In genomic region chr6:8736493-8736820, GRCm38 (mm10) we compare ENCODE assay signal across 12 mouse cellular contexts. TPM values are rescaled to one million over a fixed set of nuclear protein-coding genes. Genes with fewer than 3 reads are reported as not detected.
DNase-seq lines count a peak whose midpoint lies in the region; ATAC-seq and TF ChIP-seq lines count a peak whose summit lies in the region.
"Had no signal": no experiment of that assay in that cellular context is flagged by ENCODE, and none has a peak within 500 bp of the region (broad histone marks: within the 10 kb centered on the region; RNA-seq: fewer than 3 reads in every experiment).

No protein-coding gene starts in this region.

- dilution Hi-C loops in CH12.LX (cut with MboI; ENCODE audit: extremely low pct_ligation_motif_present, extremely low pct_unique_long_range_greater_than_20kb, low sequenced_read_pairs), result no loop called here

- no peaks in the 10 kb centered on the region for H3K27me3 ChIP-seq in forebrain, embryonic 12.5 days
- H3K27me3 ChIP-seq in forebrain, embryonic 10.5 days (ENCODE audit: poor library complexity, severe bottlenecking), result no peaks in the 10 kb centered on the region
- H3K27me3 ChIP-seq in CH12.LX (replicated peaks), result no peaks in the 10 kb centered on the region
- no peaks in the 10 kb centered on the region for H3K27me3 ChIP-seq in hindbrain, embryonic 14.5 days (ENCODE audit: control insufficient read depth, insufficient read depth, low read length)
- no peaks in the 10 kb centered on the region for H3K27me3 ChIP-seq in midbrain, embryonic 16.5 days (ENCODE audit: control insufficient read depth, insufficient read depth, low read depth, low read length)
- H3K27me3 ChIP-seq: embryonic facial prominence, embryonic 13.5 days had no signal

- TF ChIP-seq POLR2A in CH12.LX (IDR thresholded peaks at IDR 0.05; ENCODE audit: low read depth, low read length), result no peak

- H3K9ac ChIP-seq in forebrain, embryonic 12.5 days, result no peak overlapping the region
- H3K9ac ChIP-seq in CH12.LX (ENCODE audit: insufficient read depth, low read depth), result no peak overlapping the region
- H3K9ac ChIP-seq in hindbrain, embryonic 14.5 days, result no peak overlapping the region
- H3K9ac ChIP-seq in midbrain, embryonic 16.5 days (ENCODE audit: low read depth, low read length), result no peak overlapping the region
- H3K9ac ChIP-seq: embryonic facial prominence, embryonic 13.5 days; liver, postnatal 0 days had no signal

- ATAC-seq in forebrain, embryonic 12.5 days (ENCODE audit: low FRiP score), result 0 out of 2 replicates have a peak, but pooled peaks have one; percentile 31
- peak; percentile 47 for ATAC-seq in hindbrain, embryonic 14.5 days (ENCODE audit: low FRiP score)
- peak; percentile 52; the same call in 1 of the 2 replicates for ATAC-seq in midbrain, embryonic 16.5 days
- ATAC-seq: liver, postnatal 0 days had no signal

- in situ Hi-C loops in CH12.LX (cut with MboI; ENCODE audit: low pct_ligation_motif_present, low pct_unique_long_range_greater_than_20kb, low sequenced_read_pairs), result loop anchor here (10.0 to 25.0 kb wide), 2 partner anchors 399 to 652 kb away; no protein-coding TSS in a partner anchor

- no peaks in the 10 kb centered on the region for H3K79me2 ChIP-seq in CH12.LX (replicated peaks; ENCODE audit: control insufficient read depth, extremely low read depth, insufficient read depth, poor library complexity, severe bottlenecking)

- H3K27ac ChIP-seq in forebrain, embryonic 12.5 days, result no peak overlapping the region
- H3K27ac ChIP-seq in forebrain, embryonic 10.5 days, result no peak overlapping the region
- H3K27ac ChIP-seq in CH12.LX (ENCODE audit: insufficient read depth, low read depth), result no peak overlapping the region
- no peak overlapping the region for H3K27ac ChIP-seq in hindbrain, embryonic 14.5 days
- H3K27ac ChIP-seq in midbrain, embryonic 16.5 days (ENCODE audit: low read length), result no peak overlapping the region
- H3K27ac ChIP-seq: embryonic facial prominence, embryonic 13.5 days; layer of hippocampus, adult 2 months; stomach, postnatal 0 days had no signal

- no peak for DNase-seq in forebrain, embryonic 10.5 days (ENCODE audit: extremely low spot score, low spot score)
- peak; percentile 62 for DNase-seq in CH12.LX (ENCODE audit: extremely low read depth)
- peak; percentile 33 for DNase-seq in hindbrain, embryonic 14.5 days (ENCODE audit: low spot score)
- no peak for DNase-seq in right cerebral cortex, postnatal 10 days (ENCODE audit: low spot score in 2 of 2)
- DNase-seq in heart, postnatal 10 days, result no peak
- DNase-seq in kidney, postnatal 4 days, result no peak

- peaks cover 11% of the 10 kb centered on the region for H3K4me1 ChIP-seq in forebrain, embryonic 12.5 days
- H3K4me1 ChIP-seq in forebrain, embryonic 10.5 days, result peaks cover 19% of the 10 kb centered on the region
- H3K4me1 ChIP-seq in CH12.LX (ENCODE audit: control insufficient read depth in 1 of 2, insufficient read depth in 2 of 2), result peaks cover 15 to 70% of the 10 kb centered on the region in 2 experiments; a peak in 3 of 4 replicates
- no peaks in the 10 kb centered on the region for H3K4me1 ChIP-seq in hindbrain, embryonic 14.5 days (replicated peaks; ENCODE audit: control insufficient read depth, insufficient read depth, low read length)
- no peaks in the 10 kb centered on the region for H3K4me1 ChIP-seq in midbrain, embryonic 16.5 days (ENCODE audit: control insufficient read depth, insufficient read depth, low read length)

- no peak for TF ChIP-seq RAD21 in CH12.LX (IDR thresholded peaks at IDR 0.05; ENCODE audit: low read depth, low read length)

- peak; percentile 91 for TF ChIP-seq EP300 in CH12.LX (IDR thresholded peaks at IDR 0.05; ENCODE audit: low read length)

- TF ChIP-seq CTCF in CH12.LX (conservative IDR thresholded peaks at IDR 0.05 in 1 of 2, IDR thresholded peaks at IDR 0.05 in 1 of 2; ENCODE audit: low read depth in 2 of 2, low read length in 2 of 2), result no peak

- no peaks in the 10 kb centered on the region for H3K9me3 ChIP-seq in forebrain, embryonic 12.5 days
- no peaks in the 10 kb centered on the region for H3K9me3 ChIP-seq in forebrain, embryonic 10.5 days
- no peaks in the 10 kb centered on the region for H3K9me3 ChIP-seq in CH12.LX (replicated peaks; ENCODE audit: low read length)
- H3K9me3 ChIP-seq in hindbrain, embryonic 14.5 days (ENCODE audit: control insufficient read depth, low read length), result no peaks in the 10 kb centered on the region
- H3K9me3 ChIP-seq in midbrain, embryonic 16.5 days (replicated peaks; ENCODE audit: control insufficient read depth, low read length, poor library complexity, severe bottlenecking), result no peaks in the 10 kb centered on the region
- H3K9me3 ChIP-seq: embryonic facial prominence, embryonic 13.5 days had no signal

- H3K36me3 ChIP-seq in forebrain, embryonic 12.5 days (replicated peaks), result no peaks in the 10 kb centered on the region
- no peaks in the 10 kb centered on the region for H3K36me3 ChIP-seq in forebrain, embryonic 10.5 days (replicated peaks)
- no peaks in the 10 kb centered on the region for H3K36me3 ChIP-seq in CH12.LX (replicated peaks in 1 of 2; ENCODE audit: control insufficient read depth in 1 of 2, insufficient read depth in 1 of 2, low read length in 1 of 2)
- H3K36me3 ChIP-seq in hindbrain, embryonic 14.5 days (replicated peaks; ENCODE audit: control insufficient read depth, insufficient read depth), result 0 out of 2 replicates have a peak, but pooled peaks cover 4% of the 10 kb centered on the region
- H3K36me3 ChIP-seq in midbrain, embryonic 16.5 days (ENCODE audit: control insufficient read depth, insufficient read depth, low read length), result no peaks in the 10 kb centered on the region
- H3K36me3 ChIP-seq: embryonic facial prominence, embryonic 13.5 days had no signal

- intact Hi-C loops in heart, postnatal 10 days (cut with DNase I), result loop anchor here (1.0 to 5.0 kb wide), 5 partner anchors 94 to 1004 kb away; no protein-coding TSS in a partner anchor

- H3K4me3 ChIP-seq in forebrain, embryonic 12.5 days (replicated peaks), result no peak overlapping the region
- H3K4me3 ChIP-seq in forebrain, embryonic 10.5 days, result no peak overlapping the region
- no peak overlapping the region for H3K4me3 ChIP-seq in CH12.LX (replicated peaks in 1 of 3; ENCODE audit: low read depth in 2 of 3, low read length in 2 of 3, poor library complexity in 1 of 3)
- no peak overlapping the region for H3K4me3 ChIP-seq in hindbrain, embryonic 14.5 days (replicated peaks; ENCODE audit: low read length)
- H3K4me3 ChIP-seq in midbrain, embryonic 16.5 days (ENCODE audit: low read depth, low read length), result no peak overlapping the region
- H3K4me3 ChIP-seq: embryonic facial prominence, embryonic 13.5 days; layer of hippocampus, adult 2 months had no signal

- no peak overlapping the region for H3K4me2 ChIP-seq in forebrain, embryonic 12.5 days
- no peak overlapping the region for H3K4me2 ChIP-seq in CH12.LX (ENCODE audit: insufficient read depth, low read depth, poor library complexity, severe bottlenecking)
- H3K4me2 ChIP-seq in hindbrain, embryonic 14.5 days (replicated peaks), result no peak overlapping the region
- H3K4me2 ChIP-seq in midbrain, embryonic 16.5 days (ENCODE audit: low read length), result no peak overlapping the region
- H3K4me2 ChIP-seq: embryonic facial prominence, embryonic 13.5 days had no signal

TF ChIP-seq in CH12.LX, 34 proteins besides CTCF, POLR2A, EP300 and RAD21:
- 0 out of 2 replicates have a peak, but pooled peaks have one; percentile 20 for TF ChIP-seq BHLHE40 (IDR thresholded peaks at IDR 0.05; ENCODE audit: low read depth, low read length)
- TF ChIP-seq MEF2A (IDR thresholded peaks at IDR 0.05; ENCODE audit: borderline replicate concordance, low read depth, low read length), result peak; percentile 34; the same call in 1 of the 2 replicates
- TF ChIP-seq ZNF384 (IDR thresholded peaks at IDR 0.05; ENCODE audit: low read depth, low read length), result peak; percentile 33; the same call in 1 of the 2 replicates
- peak; percentile 93 for TF ChIP-seq IRF4 (IDR thresholded peaks at IDR 0.05; ENCODE audit: low read depth, low read length)
- no peak for TF ChIP-seq CHD1 (IDR thresholded peaks at IDR 0.05; ENCODE audit: low read depth, low read length)
- no peak for TF ChIP-seq E2F4 (IDR thresholded peaks at IDR 0.05; ENCODE audit: insufficient replicate concordance, low read depth, low read length)
- no peak for TF ChIP-seq NRF1 (IDR thresholded peaks at IDR 0.05; ENCODE audit: low read depth, low read length)
- peak; percentile 65 for TF ChIP-seq ETS1 (conservative IDR thresholded peaks at IDR 0.05; ENCODE audit: low read depth, low read length)
- peak; percentile 87 for TF ChIP-seq JUND (conservative IDR thresholded peaks at IDR 0.05; ENCODE audit: low read depth, low read length)
- peak; percentile 32; the same call in 1 of the 2 replicates for TF ChIP-seq TCF12 (IDR thresholded peaks at IDR 0.05; ENCODE audit: low read depth, low read length)
- no peak for TF ChIP-seq RCOR1 (conservative IDR thresholded peaks at IDR 0.05; ENCODE audit: low read depth, low read length)
- 0 out of 2 replicates have a peak, but pooled peaks have one; percentile 30 for TF ChIP-seq MAFK (IDR thresholded peaks at IDR 0.05; ENCODE audit: insufficient replicate concordance, low read length)

RNA-seq across cellular contexts. Expression of gene Ica1, which starts 41.8 kb away (rescaled TPM):
- polyA plus RNA-seq in forebrain, embryonic 12.5 days (2016; fragmentation: Nextera tagmentation; extraction: Ambion mirVana), result 16.4 and 17.5 TPM in 2 replicates
- polyA plus RNA-seq in forebrain, embryonic 10.5 days (2016; fragmentation: Nextera tagmentation; extraction: Ambion mirVana), result 15.2 and 16.1 TPM in 2 replicates
- total RNA-seq in CH12.LX (2012; rRNA removed), result 0.29 and 0.59 TPM in 2 replicates
- total RNA-seq in CH12.LX (2014; rRNA removed), result 0.14 TPM in 1 of 2 replicates, not detected in the other
- polyA plus RNA-seq in CH12.LX (2012; ENCODE audit: insufficient read length, low read depth), result 0.56 TPM in 1 of 2 replicates, not detected in the other
- 75.5 TPM in 2 replicates for polyA plus RNA-seq in hindbrain, embryonic 14.5 days (2014; fragmentation: Nextera tagmentation; extraction: Ambion mirVana)
- polyA plus RNA-seq in midbrain, embryonic 16.5 days (2015; fragmentation: Nextera tagmentation; extraction: Ambion mirVana), result 74.0 and 82.4 TPM in 2 replicates
- 10 to 100 TPM in 1 of 2 experiments, 1 to 10 TPM in 1; 9.8 to 12.2 TPM for total RNA-seq in heart, postnatal 10 days (2021)

Comparison
In these comparisons a context has a peak if more than half of its experiments do, and no peak if none do; other contexts are left out.
1. DNase-seq: peak in CH12.LX (single experiment) and hindbrain, embryonic 14.5 days (single experiment); none in forebrain, embryonic 10.5 days (single experiment), right cerebral cortex, postnatal 10 days (0 of 2), heart, postnatal 10 days (0 of 2) and kidney, postnatal 4 days (0 of 2).
2. RNA of gene Ica1, which starts 41.8 kb away (polyA plus RNA-seq): 74.0 to 82.4 TPM in midbrain, embryonic 16.5 days, 75.5 TPM in hindbrain, embryonic 14.5 days, 16.4 to 17.5 TPM in forebrain, embryonic 12.5 days and 15.2 to 16.1 TPM in forebrain, embryonic 10.5 days; 0.56 TPM in CH12.LX; every median in the first group is over 10 times any median in the second.
3. Peak in every context shown above with its lines, with median percentiles within 50 percentile points of each other: ATAC-seq.